Mouse (Mus musculus) hindbrain, embryonic 10.5 days (tissue): ENCODE measurements around the gene Nat8f4. TPM values are rescaled to one million over a fixed set of nuclear protein-coding genes. Genes with fewer than 3 reads are reported as not detected.
"Not testable (repeated sequence)": the region's sequence is repeated elsewhere in the genome, so short reads cannot be mapped to it uniquely, and the experiment has no call there.

Source experiments
- DNase-seq: peaks from one replicate; pipeline ENCODE4 v3.0.0-alpha.2; 2017; ENCODE audit warnings: low spot score
- H3K27ac ChIP-seq: fragments of 300-500 bp; sonication (generic); 2 replicates; pipeline ENCODE4 v1.5.1; 2016; ENCODE audit warnings: mild to moderate bottlenecking, moderate library complexity
- H3K27me3 ChIP-seq: fragments of 300-500 bp; sonication (generic); 2 replicates; pipeline ENCODE4 v1.6.1; 2016; ENCODE audit warnings: mild to moderate bottlenecking; ENCODE audit not compliant: poor library complexity, insufficient read depth, severe bottlenecking
- H3K36me3 ChIP-seq: fragments of 300-500 bp; sonication (generic); 2 replicates; pipeline ENCODE4 v1.6.1; 2016; ENCODE audit warnings: mild to moderate bottlenecking, moderate library complexity
- H3K4me1 ChIP-seq: fragments of 300-500 bp; sonication (generic); replicated peaks from 2 replicates; pipeline ENCODE4 v1.6.1; 2016; ENCODE audit warnings: mild to moderate bottlenecking
- H3K4me3 ChIP-seq: fragments of 300-500 bp; sonication (generic); 2 replicates; pipeline ENCODE4 v1.5.1; 2016; ENCODE audit warnings: mild to moderate bottlenecking, moderate library complexity
- H3K9me3 ChIP-seq: fragments of 300-500 bp; sonication (generic); 2 replicates; pipeline ENCODE4 v1.6.1; 2016; ENCODE audit warnings: mild to moderate bottlenecking, moderate library complexity
- WGBS: fragments of 180-500 bp; shearing (Covaris S2); methylation state at CpG from one replicate; pipeline ENCODE4 v1.1.7; 2016; 5-methylcytosine and 5-hydroxymethylcytosine counted together
- polyA plus RNA-seq: library from polyadenylated mRNA; unstranded; fragments of >200 nt; fragmentation: Nextera tagmentation; extraction: Ambion mirVana; gene quantifications from 2 replicates; pipeline ENCODE4 v1.2.1, GENCODE M21; 2016

The Nat8f4 gene
- polyA plus RNA-seq, 1 experiment from 2014 or later, result 5.5 TPM

- Histone ChIP-seq H3K36me3 (peaks cover 20% of the 10 kb centered on the region), H3K4me1 (peaks cover 17% of the 10 kb centered on the region)
- not testable (repeated sequence) for H3K27ac ChIP-seq, H3K4me3 ChIP-seq, DNase-seq, H3K27me3 ChIP-seq, H3K9me3 ChIP-seq
- 93% methylated on average over 3 of the region's 3 CpGs for WGBS
Observed at GRCm38 (mm10) chr6:85918341-85918740, 13.7 kb upstream of the Nat8f4 start.

- peak overlapping the region; percentile 91 for H3K27ac ChIP-seq
- no peak for DNase-seq
Observed at GRCm38 (mm10) chr6:85916596-85916995, 11.9 kb upstream of the Nat8f4 start.

GRCm38 (mm10) chr6:85915539-85916513 lies 11.1 kb upstream of the Nat8f4 start, which contains the start of gene Nat8f1:
Nat8f1 (minus strand) TSS chr6:85915687.
- WGBS, result under 1% methylated on average over 61 of the region's 61 CpGs
- not testable (repeated sequence) for H3K27me3 ChIP-seq, H3K36me3 ChIP-seq, H3K9me3 ChIP-seq
- Histone ChIP-seq H3K4me3 (peak within 1 kb of the TSS; percentile 66), H3K27ac (peak within 1 kb of the TSS; percentile 91), H3K4me1 (peaks cover 17% of the 10 kb centered on the region)
- peak; percentile 92 for DNase-seq

More at GRCm38 (mm10) chr6:85916596-85916995, 11.9 kb upstream of the Nat8f4 start:
- H3K4me3 ChIP-seq, result peak overlapping the region; percentile 66
- H3K4me1 ChIP-seq, result peaks cover 17% of the 10 kb centered on the region
- H3K27me3 ChIP-seq, result no peaks in the 10 kb centered on the region
- H3K9me3 ChIP-seq, result no peaks in the 10 kb centered on the region
- H3K36me3 ChIP-seq, result peaks cover 5% of the 10 kb centered on the region
- 83% methylated on average over 6 of the region's 6 CpGs for WGBS

GRCm38 (mm10) chr6:85915141-85915538 lies 10.5 kb upstream of the Nat8f4 start:
- Histone ChIP-seq H3K4me1 (peaks cover 17% of the 10 kb centered on the region), H3K9me3 (no peaks in the 10 kb centered on the region), H3K27me3 (no peaks in the 10 kb centered on the region), H3K36me3 (no peaks in the 10 kb centered on the region), H3K4me3 (peak overlapping the region; percentile 66), H3K27ac (peak overlapping the region; percentile 91)
- 4% methylated on average over 11 of the region's 11 CpGs for WGBS
- no peak for DNase-seq

GRCm38 (mm10) chr6:85911587-85911986 lies 6.9 kb upstream of the Nat8f4 start, which contains the start of gene Tprkb:
Tprkb (plus strand) TSS chr6:85911865.
- 86% methylated on average over 3 of the region's 3 CpGs for WGBS
- Histone ChIP-seq H3K27me3 (no peaks in the 10 kb centered on the region), H3K27ac (no peak within 1 kb of the TSS), H3K9me3 (no peaks in the 10 kb centered on the region), H3K4me1 (peaks cover 16% of the 10 kb centered on the region), H3K4me3 (no peak within 1 kb of the TSS), H3K36me3 (no peaks in the 10 kb centered on the region)
- DNase-seq, result no peak

- H3K4me1 ChIP-seq, result peaks cover 4% of the 10 kb centered on the region
- WGBS, result 96% methylated on average over 1 of the region's 1 CpGs
Observed at GRCm38 (mm10) chr6:85909704-85910103, 5.0 kb upstream of the Nat8f4 start.

GRCm38 (mm10) chr6:85908341-85908740 lies 3.7 kb upstream of the Nat8f4 start:
- WGBS, result 77% methylated on average over 3 of the region's 3 CpGs
- no peak overlapping the region for H3K4me3 ChIP-seq
- no peaks in the 10 kb centered on the region for H3K9me3 ChIP-seq

More at GRCm38 (mm10) chr6:85909704-85910103, 5.0 kb upstream of the Nat8f4 start:
- H3K9me3 ChIP-seq, result no peaks in the 10 kb centered on the region
- no peak overlapping the region for H3K27ac ChIP-seq
- DNase-seq, result no peak
- H3K27me3 ChIP-seq, result no peaks in the 10 kb centered on the region
- no peak overlapping the region for H3K4me3 ChIP-seq
- no peaks in the 10 kb centered on the region for H3K36me3 ChIP-seq

GRCm38 (mm10) chr6:85906911-85907351 lies 2.2 kb upstream of the Nat8f4 start:
- not testable (repeated sequence) for H3K27ac ChIP-seq, H3K9me3 ChIP-seq, H3K36me3 ChIP-seq, DNase-seq, H3K4me1 ChIP-seq, H3K4me3 ChIP-seq, H3K27me3 ChIP-seq
- 59% methylated on average over 2 of the region's 2 CpGs for whole genome bisulfite sequencing

More at GRCm38 (mm10) chr6:85908341-85908740, 3.7 kb upstream of the Nat8f4 start:
- no peaks in the 10 kb centered on the region for H3K27me3 ChIP-seq
- H3K4me1 ChIP-seq, result no peaks in the 10 kb centered on the region
- H3K36me3 ChIP-seq, result no peaks in the 10 kb centered on the region
- no peak for DNase-seq
- no peak overlapping the region for H3K27ac ChIP-seq

- WGBS, result 93% methylated on average over 2 of the region's 2 CpGs
- Histone ChIP-seq H3K4me3 (no peak overlapping the region), H3K36me3 (no peaks in the 10 kb centered on the region), H3K27ac (no peak overlapping the region), H3K27me3 (no peaks in the 10 kb centered on the region), H3K9me3 (no peaks in the 10 kb centered on the region), H3K4me1 (no peaks in the 10 kb centered on the region)
- no peak for DNase-seq
Observed at GRCm38 (mm10) chr6:85902303-85902702, 2.4 kb downstream of the Nat8f4 start.

GRCm38 (mm10) chr6:85898596-85899475 lies 5.8 kb downstream of the Nat8f4 start:
- 83% methylated on average over 7 of the region's 8 CpGs for WGBS
- not testable (repeated sequence) for H3K36me3 ChIP-seq, DNase-seq

GRCm38 (mm10) chr6:85895061-85895648 lies 9.5 kb downstream of the Nat8f4 start:
- H3K4me1 ChIP-seq, H3K27me3 ChIP-seq, H3K4me3 ChIP-seq, H3K36me3 ChIP-seq, H3K27ac ChIP-seq, DNase-seq: not testable (repeated sequence)
- 68% methylated on average over 25 of the region's 25 CpGs for WGBS
- H3K9me3 ChIP-seq, result peaks cover 20% of the 10 kb centered on the region; the same call in 1 of the 2 replicates

More at GRCm38 (mm10) chr6:85898596-85899475, 5.8 kb downstream of the Nat8f4 start:
- H3K4me1 ChIP-seq, H3K27ac ChIP-seq, H3K9me3 ChIP-seq, H3K27me3 ChIP-seq, H3K4me3 ChIP-seq: not testable (repeated sequence)

- no peak for DNase-seq
Observed at GRCm38 (mm10) chr6:85888961-85889360, 15.7 kb downstream of the Nat8f4 start.

More at GRCm38 (mm10) chr6:85888961-85889360, 15.7 kb downstream of the Nat8f4 start:
- Histone ChIP-seq H3K4me1 (no peaks in the 10 kb centered on the region), H3K36me3 (no peaks in the 10 kb centered on the region), H3K27ac (no peak overlapping the region), H3K9me3 (peaks cover 27% of the 10 kb centered on the region), H3K4me3 (no peak overlapping the region), H3K27me3 (no peaks in the 10 kb centered on the region)
- WGBS, result 88% methylated on average over 2 of the region's 2 CpGs
